Mouse (Mus musculus) induced T-regulatory cell, adult 2 months (primary cell): ENCODE data around the gene Atxn1.
A peak's percentile ranks its signal among the peaks of the same experiment; 100 is the strongest.

Source experiments
- DNase-seq: peaks from one replicate; pipeline ENCODE4 v3.0.0-alpha.2; 2012; ENCODE audit warnings: low read depth

The Atxn1 gene

DNA sequence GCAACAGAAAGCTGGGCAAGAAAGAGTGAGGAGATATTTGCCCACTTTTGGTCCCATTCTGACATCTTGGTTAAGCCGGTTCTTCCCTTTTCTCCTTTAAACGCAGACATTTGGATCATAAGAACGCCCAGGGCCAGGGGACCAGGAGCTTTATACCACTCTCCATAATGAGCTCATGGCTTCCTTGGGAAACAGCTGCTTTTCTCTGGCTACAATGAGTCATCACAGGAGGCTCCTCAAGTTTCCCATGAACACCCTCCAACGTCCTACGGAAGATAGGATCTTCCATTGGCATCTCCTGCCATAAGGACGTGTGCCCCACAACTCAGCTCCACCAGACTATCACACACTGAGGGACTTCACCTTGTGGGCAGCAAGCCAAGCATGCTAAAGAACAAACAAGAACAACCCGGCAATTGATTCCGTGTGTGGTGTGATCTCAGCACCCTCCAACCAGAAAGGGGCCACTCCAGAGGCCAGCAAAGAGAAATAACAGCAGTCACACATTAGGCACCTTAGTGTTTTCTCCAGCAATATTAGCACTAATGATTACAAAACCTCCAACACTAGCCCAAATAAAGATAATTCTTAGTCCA, 135.4 kb downstream of the Atxn1 start:
- no peak for DNase-seq

- no peak for DNase-seq
Observed at GRCm38 (mm10) chr13:45828035-45828434, 136.8 kb downstream of the Atxn1 start.

DNA sequence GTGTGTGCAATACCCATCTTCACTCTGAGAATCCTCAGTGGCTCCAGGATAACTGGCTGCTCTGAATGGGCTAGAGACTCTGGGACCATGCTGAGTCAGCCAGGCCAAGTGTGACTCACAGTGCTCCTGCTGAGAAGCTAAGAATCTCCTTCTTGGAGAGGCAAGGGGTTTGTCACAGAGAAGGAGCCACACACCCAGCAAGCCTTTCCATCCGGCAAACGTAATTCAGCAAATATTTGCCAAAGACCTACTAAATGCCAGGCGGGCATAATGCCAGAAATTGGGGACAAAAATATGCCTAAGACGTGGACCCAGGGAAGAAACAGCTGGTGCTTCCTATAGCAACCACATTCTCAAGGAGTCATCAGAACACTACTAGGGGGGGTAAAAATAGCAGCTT, 137.2 kb downstream of the Atxn1 start:
- no peak for DNase-seq

- DNase-seq: no peak
Observed at GRCm38 (mm10) chr13:45827046-45827596, 137.7 kb downstream of the Atxn1 start.

DNA sequence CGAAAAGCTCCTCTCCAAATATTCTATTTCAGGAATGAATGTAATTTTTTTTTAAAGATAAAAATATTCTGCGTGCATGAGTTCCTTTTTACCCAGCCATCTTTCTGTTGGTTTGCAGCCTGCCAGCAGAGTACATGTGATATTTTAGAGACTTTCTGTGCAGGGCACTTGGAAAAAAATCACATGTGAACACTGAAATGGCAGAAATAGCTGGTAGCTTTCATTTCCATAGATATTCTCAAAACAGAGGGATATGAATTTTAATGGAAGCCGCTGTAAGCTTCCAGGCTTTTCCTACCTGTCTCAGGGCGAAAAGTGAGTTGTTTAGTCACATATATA, 142.3 kb downstream of the Atxn1 start:
- DNase-seq: no peak

DNA sequence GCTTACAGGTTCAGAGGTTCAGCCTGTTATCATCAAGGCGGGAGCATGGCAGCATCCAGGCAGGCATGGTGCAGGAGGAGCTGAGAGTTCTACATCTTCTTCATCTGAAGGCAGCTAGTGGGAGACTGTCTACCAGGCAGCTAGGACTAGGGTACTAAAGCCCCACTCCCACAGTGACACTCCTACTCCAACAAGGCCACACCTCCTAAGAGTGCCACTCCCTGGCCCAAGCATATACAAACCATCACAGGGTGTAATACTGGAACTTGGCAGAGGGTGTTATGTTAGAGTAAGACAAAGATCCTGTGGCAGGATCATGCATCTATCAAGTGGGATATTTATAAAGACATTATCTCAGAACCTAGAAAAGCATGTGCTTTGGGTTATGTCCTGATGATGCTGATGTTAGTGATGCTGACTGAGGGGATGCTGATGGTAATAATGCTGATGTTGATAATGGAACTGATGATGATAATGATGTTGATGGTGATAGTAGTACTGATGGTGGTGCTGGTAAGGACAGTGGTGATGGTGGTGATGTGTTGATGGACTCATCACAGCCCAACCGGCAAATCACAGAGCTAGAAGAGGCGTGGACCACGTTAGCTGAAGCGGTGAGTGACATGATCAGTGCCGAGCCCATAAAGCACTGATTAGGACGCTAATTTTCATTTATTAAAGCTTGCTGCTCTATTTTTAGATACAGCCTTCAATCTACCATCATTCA, 142.9 kb downstream of the Atxn1 start:
- no peak for DNase-seq

- DNase-seq: no peak
Observed at GRCm38 (mm10) chr13:45820473-45821230, 144.2 kb downstream of the Atxn1 start.

DNA sequence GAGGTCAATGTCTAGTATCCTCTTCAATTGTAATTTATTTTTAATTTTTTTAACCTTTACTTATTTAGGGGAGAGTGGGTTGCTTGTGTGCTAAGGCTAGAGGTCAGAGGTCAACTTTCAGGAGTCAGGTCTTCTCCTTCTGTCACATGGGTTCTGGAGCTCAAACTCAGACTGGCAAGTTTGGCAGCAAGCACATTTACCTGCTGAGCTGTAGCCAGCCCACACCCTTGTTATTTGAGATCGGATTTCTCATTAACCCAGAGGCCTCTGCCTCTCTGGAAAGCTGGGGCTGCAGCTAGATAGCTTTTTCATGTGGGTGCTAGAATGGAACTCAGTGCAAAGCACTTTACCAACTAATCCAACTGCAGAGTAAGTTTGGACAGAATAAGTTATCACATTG, 148.1 kb downstream of the Atxn1 start:
- no peak for DNase-seq

DNA sequence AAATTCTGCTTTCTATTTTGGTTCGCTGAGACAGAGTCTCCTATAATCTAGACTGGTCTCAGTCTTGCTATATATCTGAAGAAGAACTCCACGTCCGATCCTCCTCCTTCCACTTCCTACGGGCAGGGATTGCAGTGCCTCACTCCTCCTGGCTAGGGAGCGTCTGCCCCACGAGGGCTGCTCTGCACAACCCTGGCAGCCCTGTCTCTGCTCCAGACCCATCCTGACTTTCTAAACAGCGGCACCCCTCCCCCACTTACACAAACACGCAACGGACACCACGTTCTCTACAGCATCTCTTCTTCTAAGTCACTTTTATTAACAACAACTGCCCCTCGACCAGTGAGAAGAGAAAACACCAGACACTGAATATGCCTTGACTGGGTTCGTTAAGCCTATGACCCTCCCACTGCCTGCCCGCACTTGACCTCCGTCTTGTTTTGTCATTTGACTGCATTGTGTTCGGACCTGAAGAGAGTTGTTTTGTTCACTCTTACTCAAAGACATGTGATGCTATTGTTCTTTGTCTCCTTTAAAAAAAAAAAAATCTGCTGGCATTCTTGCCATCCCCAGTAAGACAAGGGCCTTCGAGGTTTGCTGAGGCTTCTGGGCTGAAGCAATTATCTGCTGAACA, 154.9 kb downstream of the Atxn1 start:
- DNase-seq: no peak

GRCm38 (mm10) chr13:45807593-45808043, 157.2 kb downstream of the Atxn1 start:
- peak; percentile 57 for DNase-seq

- DNase-seq: no peak
Observed at GRCm38 (mm10) chr13:45806600-45807525, 157.9 kb downstream of the Atxn1 start.

DNA sequence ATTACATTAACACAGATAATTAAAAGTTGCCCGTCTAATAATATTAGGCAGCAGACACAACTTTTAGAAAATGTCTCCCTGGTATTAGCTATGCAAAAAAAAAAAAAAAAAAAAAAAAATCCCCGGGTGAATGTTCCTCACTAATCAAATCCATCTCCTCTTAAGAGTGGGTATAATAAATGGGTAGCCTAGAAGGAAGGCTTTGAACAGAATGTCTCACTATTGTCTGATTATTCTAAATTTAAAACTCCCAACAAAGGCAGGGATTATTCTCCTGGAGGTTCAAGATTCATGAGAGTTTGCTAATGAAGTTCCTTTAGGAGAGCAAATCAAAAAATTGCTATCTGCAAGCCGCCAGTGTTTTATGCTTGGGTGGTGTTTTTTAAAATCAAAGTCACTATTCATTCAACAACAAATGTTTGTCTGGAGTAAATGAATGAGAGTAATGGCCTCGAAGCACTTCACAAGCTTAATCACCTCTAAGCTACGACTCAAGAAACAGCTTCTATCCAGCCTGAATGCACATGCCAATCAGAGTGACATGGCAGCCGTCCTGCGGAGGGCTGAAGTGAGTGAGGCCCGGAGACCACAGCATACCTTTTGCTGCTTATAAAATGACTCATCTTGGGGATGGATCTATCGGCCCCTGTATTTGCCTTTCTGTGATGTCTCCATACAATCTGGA, 158.8 kb downstream of the Atxn1 start:
- no peak for DNase-seq

- peak; percentile 28 for DNase-seq
Observed at GRCm38 (mm10) chr13:45802620-45803410, 162.0 kb downstream of the Atxn1 start.

DNA sequence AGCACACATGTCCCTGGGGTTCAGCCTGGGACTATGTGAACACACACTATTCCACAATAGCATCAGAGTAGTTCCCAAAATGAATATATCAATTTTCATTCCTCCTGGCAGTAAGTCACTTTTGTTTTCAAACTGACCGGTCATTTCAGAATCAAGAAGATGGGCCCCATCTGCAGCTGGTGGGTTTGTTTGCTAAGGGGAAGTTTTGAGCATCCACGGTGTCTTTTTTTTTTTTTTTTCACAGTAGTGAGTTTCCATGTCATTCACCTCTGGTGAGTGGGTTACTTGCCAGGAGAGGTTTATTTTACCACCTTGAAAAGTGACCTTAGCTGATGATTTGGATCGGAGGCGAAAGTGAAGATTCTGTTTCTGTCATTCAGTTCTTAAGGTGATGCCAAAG, 166.6 kb downstream of the Atxn1 start:
- DNase-seq: no peak

GRCm38 (mm10) chr13:45797696-45798095, 167.1 kb downstream of the Atxn1 start:
- no peak for DNase-seq

DNA sequence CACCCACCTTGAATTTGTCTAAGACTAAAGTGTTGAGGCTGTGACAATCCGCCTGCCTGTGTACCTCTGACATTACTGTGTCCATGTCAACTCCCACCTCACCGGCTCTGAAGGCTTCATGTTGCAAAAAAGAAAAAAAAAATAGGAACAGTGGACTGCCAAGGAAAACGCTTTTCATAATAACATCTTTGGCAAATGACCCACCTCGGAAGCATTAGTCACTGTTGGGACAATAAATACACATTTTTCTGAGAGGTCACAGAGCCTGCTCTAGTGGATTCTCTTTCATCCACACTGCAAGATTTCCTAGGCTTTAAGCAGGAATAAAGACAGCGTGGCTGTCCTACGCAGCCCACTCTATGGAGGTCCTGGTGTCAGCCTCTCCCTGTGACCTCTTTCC, 168.5 kb downstream of the Atxn1 start:
- DNase-seq: no peak

GRCm38 (mm10) chr13:45793796-45794195, 171.0 kb downstream of the Atxn1 start:
- no peak for DNase-seq

DNA sequence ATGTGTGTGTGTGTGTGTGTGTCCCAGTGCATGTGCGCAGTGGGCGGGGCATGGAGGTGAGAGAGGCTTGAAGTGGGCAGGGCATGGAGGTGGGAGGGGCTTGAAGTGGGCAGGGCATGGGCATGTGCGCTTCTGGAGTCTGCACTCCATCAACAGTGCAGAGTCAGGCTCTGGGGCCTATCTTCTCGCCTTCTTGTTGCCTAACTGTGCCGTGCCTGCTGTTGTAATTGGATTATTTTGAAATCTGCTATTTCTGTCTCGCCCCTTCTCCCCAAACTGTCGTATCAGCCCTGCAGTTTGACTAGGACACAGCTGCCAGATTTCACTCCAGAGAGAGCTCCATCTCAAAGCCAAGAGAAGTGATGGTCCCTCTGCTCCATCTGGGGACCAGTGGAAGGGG, 178.4 kb downstream of the Atxn1 start:
- no peak for DNase-seq

GRCm38 (mm10) chr13:45783681-45784080, 181.1 kb downstream of the Atxn1 start:
- DNase-seq: no peak

- peak; percentile 22 for DNase-seq
Observed at GRCm38 (mm10) chr13:45778750-45779149, 186.1 kb downstream of the Atxn1 start.
